Mouse (Mus musculus) thymus, postnatal 4 days (tissue): ENCODE measurements at regions not wholly inside any gene's neighbourhood (a gene's known extent, or its start where the extent isn't known, plus 50 kb on each side); places are given as distances from the start of the nearest gene placed in this dataset.

Experiments used
- DNase-seq: peaks from one replicate; pipeline ENCODE4 v3.0.0; 2021

GRCm38 (mm10) chr2:45464306-45464705 is 347.1 kb upstream of the Zeb2 start:
- DNase-seq, result no peak

- DNase-seq, result no peak
Observed at GRCm38 (mm10) chr2:45459410-45459809, 342.2 kb upstream of the Zeb2 start.

DNA sequence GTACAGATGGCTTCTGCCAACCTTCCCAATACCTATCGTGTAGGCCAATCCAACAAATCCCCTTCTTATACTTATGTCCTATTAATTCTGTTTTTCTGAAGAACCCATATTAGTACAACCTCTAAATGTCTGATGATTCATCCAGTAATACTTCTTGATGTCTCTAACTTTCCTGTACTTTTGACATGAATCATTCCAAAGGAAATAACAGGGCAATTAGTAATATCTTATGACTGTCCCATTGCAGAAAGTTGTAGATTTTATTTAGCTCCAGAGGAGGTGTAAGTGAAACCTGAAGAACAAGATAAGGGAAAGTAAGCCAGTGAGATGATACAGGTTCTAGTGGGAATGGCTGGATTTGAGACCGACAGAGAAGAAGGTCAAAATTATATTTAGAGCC is 337.6 kb upstream of the Zeb2 start:
- DNase-seq, result no peak

DNA sequence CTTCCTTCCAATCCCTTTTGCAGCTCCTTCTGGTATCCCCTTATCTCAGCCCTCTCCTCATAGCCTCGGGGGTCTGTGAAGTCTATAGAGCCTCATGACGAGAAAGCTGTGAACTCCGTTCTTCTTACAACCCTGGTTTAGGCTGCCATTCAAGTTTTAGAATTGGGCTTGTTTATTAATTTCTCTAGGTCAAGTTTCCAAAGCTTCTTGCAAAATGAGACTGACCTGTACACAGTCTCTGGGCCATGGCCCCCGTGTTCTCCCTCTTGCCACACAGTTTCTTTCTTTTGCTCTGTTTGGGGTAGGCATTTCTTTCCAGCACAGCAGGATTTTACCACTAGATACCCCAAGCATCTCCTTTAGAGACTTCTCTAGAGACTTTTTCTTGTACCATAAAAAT is 322.0 kb upstream of the Zeb2 start:
- DNase-seq, result no peak

DNA sequence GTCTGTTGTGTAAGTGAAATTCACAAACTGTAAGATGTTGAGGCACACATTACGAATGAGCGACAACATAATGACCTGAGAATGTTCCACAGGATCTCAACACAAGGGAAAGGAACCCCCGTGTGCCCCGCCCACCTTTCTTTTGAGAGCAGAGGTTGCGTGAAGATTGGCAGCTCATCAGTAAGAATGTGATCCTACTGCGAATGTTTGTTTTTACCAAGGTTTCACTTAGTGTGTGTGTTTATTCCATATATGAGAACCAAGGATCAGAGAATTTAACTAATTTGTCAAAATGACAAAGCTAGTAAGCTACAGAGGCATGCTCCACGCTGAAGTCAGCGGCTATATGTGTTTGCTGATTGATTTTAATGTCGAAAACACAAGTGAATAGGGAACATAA is 321.5 kb upstream of the Zeb2 start:
- DNase-seq, result no peak

DNA sequence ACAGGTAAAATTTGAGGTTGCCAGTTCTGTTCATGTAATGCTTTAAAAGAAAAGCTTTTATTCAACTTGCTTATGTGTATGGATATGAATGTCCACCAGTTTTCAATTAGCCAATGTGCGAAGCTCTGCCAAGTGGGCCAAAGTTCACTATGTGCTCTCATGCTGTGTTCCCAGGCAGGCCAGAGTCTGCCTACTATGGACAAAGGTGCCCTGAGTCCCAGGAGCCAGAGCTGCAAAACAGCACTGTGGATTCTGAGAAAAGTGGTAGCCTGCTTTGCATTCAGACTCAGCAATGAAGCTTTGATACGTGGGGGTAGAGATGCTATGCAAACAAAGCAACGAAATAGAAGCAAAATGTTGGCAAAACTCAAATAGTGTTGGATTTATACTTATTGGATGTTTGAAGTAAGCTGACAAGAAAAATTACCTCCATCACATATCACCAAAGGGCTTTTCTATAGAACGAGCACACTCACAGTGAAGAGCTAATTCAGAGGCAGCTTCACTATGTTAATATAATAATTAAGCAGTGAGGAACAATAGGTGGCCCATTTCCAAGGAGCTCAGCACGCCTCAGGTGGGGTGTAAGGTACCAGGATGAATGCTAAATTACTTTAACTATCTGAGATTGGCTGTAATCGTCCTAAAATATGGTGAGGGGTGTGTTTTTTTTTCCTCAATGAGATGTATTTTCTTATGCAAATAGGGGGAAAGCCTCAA is 318.2 kb upstream of the Zeb2 start:
- DNase-seq, result no peak

DNA sequence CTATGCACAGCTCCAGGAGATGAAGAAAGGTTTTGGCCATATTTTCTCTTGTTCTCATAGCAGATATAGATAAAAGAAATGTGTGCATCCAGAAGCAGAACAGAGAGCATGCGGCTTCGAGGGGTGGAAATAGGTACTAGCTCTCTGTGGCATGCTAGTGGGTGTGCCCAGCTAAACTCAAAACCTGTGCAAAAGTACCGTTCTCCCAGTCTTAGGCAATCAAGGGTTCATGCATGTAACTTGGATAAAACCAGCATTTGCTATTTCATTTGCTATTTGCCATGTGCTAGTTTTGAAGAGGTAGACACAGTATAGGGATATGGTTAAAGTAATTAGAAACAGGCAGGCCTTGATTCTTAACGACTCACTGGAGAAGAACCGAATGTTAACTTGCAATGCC is 317.6 kb upstream of the Zeb2 start:
- DNase-seq, result no peak

DNA sequence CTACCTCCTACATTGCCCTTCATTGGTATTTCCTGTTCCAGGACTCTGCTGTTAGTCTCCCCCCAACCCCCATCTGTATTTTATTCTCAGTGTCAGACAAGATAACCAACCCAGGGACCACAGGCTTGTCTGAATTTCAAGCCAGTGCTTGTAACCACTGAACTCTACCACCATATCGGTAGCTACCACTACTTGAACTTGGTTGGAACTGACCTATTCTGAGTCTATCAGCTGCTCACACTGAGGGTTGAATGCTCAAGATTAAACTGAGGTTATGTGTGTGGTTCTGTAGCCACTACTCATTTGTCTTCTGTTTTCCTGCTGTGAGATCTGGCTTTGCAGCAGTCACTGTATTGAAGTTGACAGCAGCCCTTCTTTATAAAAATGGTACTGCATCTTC is 317.0 kb upstream of the Zeb2 start:
- no peak for DNase-seq

DNA sequence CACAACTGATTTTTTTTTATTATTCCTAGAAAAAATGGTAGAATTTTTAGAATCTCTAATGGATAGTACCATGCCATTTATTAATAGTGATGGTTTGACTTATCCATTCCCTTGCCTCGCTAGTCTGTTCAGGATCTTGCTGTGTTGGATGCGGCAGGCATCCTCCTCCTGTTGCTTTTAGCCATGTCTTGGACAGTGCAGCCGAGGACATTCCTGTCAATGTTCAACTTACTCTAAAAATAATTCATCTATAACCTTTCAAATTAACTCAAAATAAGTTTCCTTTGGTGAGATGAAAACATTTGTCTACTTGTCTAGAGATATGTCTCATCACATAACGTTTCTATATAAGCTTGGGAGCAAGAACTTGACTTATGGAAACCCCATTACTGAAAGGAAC is 314.2 kb upstream of the Zeb2 start:
- DNase-seq, result no peak

- no peak for DNase-seq
Observed at GRCm38 (mm10) chr2:45421774-45422173, 304.6 kb upstream of the Zeb2 start.

DNA sequence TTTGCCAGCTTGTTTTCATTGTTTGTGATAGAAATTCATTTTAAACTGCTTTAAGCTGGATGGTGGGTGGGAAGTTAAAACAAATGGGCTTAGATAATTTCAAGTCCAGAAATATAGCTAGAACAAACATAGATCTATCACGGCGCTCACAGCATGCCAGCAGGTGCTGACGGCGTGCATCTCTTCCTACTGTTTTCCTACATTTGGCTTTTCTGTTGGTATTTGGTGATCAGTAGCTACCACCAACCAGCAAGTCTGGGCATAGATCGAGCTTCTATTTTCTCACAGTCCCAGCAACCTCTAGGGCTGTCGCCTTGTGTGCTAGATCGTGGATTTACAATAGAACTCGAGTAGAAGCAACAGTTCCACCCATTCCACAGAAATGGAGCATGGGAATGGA is 290.9 kb upstream of the Zeb2 start:
- DNase-seq, result no peak

- no peak for DNase-seq
Observed at GRCm38 (mm10) chr2:45389902-45390492, 272.8 kb upstream of the Zeb2 start.

- DNase-seq, result no peak
Observed at GRCm38 (mm10) chr2:45371268-45371667, 254.1 kb upstream of the Zeb2 start.

- no peak for DNase-seq
Observed at GRCm38 (mm10) chr2:45370615-45370968, 253.4 kb upstream of the Zeb2 start.

GRCm38 (mm10) chr2:45369914-45370614 is 252.9 kb upstream of the Zeb2 start:
- DNase-seq, result no peak

- no peak for DNase-seq
Observed at GRCm38 (mm10) chr2:45369432-45369831, 252.2 kb upstream of the Zeb2 start.

- no peak for DNase-seq
Observed at GRCm38 (mm10) chr2:45367436-45368193, 250.4 kb upstream of the Zeb2 start.

- DNase-seq, result no peak
Observed at GRCm38 (mm10) chr2:45357266-45357665, 240.1 kb upstream of the Zeb2 start.

DNA sequence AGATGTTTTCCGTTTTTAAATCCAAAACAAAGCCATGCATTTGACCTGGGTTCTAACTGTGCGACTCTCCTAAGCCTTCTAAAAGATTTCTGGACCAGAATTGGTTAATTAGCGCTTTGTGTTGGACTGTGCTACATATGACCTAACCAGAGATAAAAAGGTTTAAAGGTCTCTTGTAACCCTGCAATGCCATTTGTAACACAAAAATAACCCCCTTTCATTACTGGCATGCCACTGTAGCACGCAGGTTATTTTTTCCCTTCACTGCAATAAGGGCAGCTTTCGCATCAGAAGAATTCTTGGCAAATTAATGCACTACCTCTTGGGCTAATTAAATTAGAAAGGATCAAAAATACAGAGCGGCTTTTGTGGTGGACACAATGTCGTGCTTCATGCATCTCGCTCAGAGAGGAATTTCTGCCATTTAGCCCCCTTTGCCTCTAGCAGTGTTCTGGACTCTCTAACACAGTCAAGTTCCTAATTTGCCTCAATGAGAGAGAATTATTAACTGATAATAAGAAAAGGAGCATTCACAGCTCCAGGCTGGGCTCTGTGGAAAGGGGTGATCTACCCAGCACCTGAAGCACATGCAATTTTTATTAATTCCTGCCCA is 239.5 kb upstream of the Zeb2 start:
- DNase-seq, result no peak

GRCm38 (mm10) chr2:45356021-45356420 is 238.8 kb upstream of the Zeb2 start:
- no peak for DNase-seq

DNA sequence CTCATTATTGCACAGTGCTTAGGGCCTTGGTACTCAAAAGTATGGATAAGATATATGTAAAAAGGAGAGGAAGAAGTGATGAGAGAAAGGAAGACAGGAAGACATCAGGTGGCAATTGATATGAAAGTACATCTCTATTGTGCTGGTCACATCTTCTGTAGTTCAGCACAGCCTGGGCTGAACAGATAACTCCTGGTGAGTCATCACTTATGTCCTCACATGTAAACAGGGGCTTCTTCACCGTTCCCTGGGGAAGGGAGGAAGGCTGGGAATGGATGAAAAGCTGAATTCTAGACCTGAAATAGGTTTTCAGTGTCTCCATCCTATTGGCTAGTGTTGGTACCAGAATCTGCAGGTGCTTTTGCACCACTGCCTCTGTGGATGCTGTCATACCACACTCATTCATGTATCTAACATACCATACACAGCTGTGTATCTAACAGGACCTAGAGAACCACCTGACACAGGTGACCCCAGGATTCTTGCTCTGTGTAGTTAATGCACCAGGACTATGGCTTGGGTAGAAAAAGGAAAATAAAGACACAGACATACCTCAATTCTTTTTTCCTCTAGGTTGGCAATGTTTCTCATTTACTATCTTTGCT is 234.4 kb upstream of the Zeb2 start:
- DNase-seq, result no peak

DNA sequence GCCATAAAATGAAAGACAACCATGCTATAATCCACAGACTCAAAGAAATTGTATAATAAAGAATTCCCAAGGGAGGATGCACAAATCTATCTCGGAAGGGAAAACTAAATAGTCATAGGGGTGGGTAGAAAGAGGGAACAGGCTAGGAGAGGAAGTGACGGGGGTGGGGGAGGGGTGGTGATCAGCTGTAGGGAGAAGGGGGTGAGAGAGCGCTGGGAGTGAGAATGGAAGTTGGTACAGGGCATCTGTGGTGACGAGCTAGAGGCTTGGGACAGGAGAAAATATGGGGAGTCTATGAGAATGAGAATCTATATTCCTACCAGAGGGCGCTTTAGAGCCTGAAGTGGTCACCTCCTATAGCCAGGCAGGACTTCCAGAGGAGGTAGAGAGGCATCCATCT is 229.2 kb upstream of the Zeb2 start:
- no peak for DNase-seq

DNA sequence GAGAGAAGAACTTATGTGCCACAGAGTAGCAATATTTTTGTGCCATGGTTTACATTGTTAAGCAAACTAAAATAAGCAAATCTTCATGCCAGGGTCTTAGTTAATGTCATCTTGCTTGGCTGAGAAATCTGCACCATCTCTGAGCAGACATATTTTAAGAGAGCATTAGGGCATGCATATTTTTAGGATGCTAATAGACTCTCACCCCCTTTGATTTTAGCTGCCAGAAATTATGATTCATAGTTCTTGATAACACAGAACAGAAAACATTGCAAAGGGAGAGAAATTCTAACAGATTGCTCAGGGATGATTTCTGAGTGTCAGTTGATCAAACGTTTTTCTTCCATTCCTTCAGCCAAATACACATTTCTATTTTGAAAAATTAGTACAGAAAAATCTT is 222.7 kb upstream of the Zeb2 start:
- DNase-seq, result no peak
